Mouse (Mus musculus): Measurements from ENCODE around the gene Gmeb1. TPM values are rescaled to one million over a fixed set of nuclear protein-coding genes. Genes with fewer than 3 reads are reported as not detected.

Gene Gmeb1
- polyA plus RNA-seq, 1 experiment = 1.8 TPM

DNA sequence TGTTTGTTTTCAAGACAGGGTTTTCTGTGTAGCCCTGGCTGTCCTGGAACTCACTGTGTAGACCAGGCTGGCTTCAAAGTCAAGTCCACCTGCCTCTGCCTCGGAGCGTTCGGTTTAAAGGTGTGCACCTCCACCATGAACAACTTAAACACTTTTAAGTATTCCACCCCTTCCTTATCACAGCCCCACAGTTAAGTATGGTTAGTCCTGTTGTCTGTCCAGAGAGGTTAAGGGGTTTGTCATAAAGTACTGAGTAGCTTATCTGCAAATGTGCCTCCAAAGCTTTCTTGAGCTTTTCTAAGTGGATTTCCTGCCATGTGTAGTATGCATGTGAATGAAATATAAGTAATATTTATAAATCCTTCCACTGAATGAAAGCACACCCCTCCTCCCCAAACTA is 14.5 kb upstream of the Gmeb1 start:
- Histone ChIP-seq H3K27me3 (ENCODE audit: control insufficient read depth) (no peaks in the 10 kb centered on the region), H3K4me3 (replicated peaks) (peak overlapping the region; percentile 87), H3K4me1 (ENCODE audit: control insufficient read depth) (peaks cover 55% of the 10 kb centered on the region), H3K36me3 (ENCODE audit: control insufficient read depth) (peaks cover 43% of the 10 kb centered on the region), H3K9me3 (ENCODE audit: control insufficient read depth, low read length) (no peaks in the 10 kb centered on the region)
- TF ChIP-seq GATA1 (IDR thresholded peaks at IDR 0.05; ENCODE audit: low read length) (no peak), TAL1 (IDR thresholded peaks at IDR 0.05; ENCODE audit: low read length) (no peak)

DNA sequence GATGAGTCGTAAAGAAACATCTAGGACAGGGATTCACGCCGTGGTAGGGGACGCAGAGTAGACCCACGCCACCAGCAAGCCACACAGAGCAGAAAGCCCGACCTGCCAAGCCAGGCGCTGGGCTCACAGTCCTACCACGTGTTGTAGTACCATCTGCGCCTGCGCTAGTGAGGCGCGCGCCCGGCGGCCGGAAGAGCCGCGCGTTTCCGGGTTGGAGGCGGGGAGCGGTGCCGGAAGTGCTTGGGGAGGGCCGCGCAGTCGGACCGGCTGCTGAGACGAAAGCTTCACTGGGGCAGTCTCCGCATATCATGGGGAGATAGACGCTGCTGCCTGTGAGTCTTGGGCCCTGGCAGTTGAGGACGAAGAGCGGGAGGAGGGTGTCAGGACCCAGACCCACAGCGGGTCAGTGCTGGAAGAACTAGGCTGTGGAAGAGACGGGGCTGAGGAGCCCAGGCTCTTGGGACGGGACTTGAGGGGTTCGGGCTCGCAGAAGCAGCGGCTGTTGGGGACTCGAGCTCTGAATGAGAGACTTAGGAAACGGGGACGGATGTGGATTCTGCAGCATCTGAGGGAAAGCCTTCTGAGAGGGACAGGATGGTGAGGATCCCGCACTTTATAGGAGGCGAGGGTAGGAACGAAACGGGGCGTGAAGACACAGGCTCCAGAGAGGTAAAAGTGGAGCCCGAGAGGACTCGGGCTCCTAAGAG is 12.9 kb upstream of the Gmeb1 start, which contains the start of gene Taf12:
Taf12 (plus strand) TSS at position 220 of the 707 bp plus-strand sequence.
- Histone ChIP-seq H3K9me3 (ENCODE audit: control insufficient read depth, low read length) (no peaks in the 10 kb centered on the region), H3K36me3 (ENCODE audit: control insufficient read depth) (peaks cover 29% of the 10 kb centered on the region), H3K4me1 (ENCODE audit: control insufficient read depth) (peaks cover 69% of the 10 kb centered on the region), H3K4me3 (replicated peaks) (peak within 1 kb of the TSS; percentile 87), H3K27me3 (ENCODE audit: control insufficient read depth) (no peaks in the 10 kb centered on the region)
- no peak for TF ChIP-seq GATA1 (IDR thresholded peaks at IDR 0.05; ENCODE audit: low read length)
- no peak for TF ChIP-seq TAL1 (IDR thresholded peaks at IDR 0.05; ENCODE audit: low read length)

DNA sequence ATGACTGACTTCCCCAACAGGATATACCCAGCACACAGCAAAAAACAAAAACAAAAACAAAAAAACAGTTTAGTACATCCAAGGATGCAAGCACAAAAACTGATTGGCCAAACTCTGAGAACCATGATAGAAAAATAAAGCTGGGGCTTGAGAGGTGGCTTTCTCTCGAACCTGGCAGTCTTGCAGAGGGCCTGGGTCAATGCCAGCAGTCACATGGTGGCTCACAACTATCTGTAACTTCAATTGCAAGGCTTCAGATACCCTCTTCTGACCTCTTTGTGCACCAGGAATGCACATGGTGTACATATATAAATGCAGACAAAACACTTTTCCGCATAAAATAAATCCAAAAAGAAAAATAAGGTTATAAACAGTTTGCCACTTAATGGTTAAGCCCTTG is 11.8 kb upstream of the Gmeb1 start:
- Histone ChIP-seq H3K4me1 (ENCODE audit: control insufficient read depth) (peaks cover 74% of the 10 kb centered on the region), H3K27me3 (ENCODE audit: control insufficient read depth) (no peaks in the 10 kb centered on the region), H3K36me3 (ENCODE audit: control insufficient read depth) (peaks cover 19% of the 10 kb centered on the region), H3K4me3 (replicated peaks) (peak overlapping the region; percentile 87), H3K9me3 (ENCODE audit: control insufficient read depth, low read length) (no peaks in the 10 kb centered on the region)
- TF ChIP-seq GATA1 (IDR thresholded peaks at IDR 0.05; ENCODE audit: low read length) (no peak), TAL1 (IDR thresholded peaks at IDR 0.05; ENCODE audit: low read length) (no peak)

DNA sequence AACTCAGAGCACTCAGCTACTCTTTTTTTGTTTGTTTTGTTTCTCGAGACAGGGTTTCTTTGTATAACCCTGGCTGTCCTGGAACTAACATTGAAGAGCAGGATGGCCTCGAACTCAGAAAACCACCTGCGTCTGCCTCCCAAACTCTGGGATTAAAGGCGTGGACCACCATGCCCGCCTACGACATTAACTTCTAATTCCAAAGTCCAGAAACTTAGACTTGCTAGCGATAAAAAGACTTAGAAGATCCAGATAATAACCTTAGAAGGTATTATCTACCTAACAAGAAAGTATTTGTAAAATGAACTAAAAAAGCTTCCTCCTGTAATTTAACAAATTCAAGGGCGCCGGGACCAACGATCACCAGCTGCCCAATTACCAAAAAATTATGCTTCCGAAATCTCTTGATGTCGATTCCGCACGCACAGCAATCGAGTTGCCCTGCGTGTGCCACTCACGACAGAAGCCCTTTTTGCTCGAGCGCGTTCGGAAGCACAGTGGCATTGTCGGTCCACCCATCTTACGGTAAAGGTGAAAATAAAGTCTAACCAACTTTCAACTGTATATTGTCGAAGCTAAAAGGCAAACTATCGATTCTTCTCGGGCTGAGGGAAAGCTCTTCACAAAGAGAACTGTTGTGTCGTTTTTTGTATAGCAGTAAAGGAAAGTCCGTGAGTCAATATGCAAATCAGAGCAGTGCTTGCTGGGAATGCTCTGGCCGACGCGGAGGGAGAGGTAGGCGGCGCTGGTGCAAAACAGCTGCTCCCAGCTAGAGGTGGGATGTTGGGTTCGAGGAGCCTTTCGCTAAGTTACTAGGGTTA is 8.5 kb upstream of the Gmeb1 start:
- TF ChIP-seq TAL1 (IDR thresholded peaks at IDR 0.05; ENCODE audit: low read length) (no peak), GATA1 (IDR thresholded peaks at IDR 0.05; ENCODE audit: low read length) (no peak)
- H3K36me3 ChIP-seq (ENCODE audit: control insufficient read depth) = no peaks in the 10 kb centered on the region
- no peaks in the 10 kb centered on the region for H3K27me3 ChIP-seq (ENCODE audit: control insufficient read depth)
- peak overlapping the region; percentile 61 for H3K4me3 ChIP-seq (replicated peaks)
- no peaks in the 10 kb centered on the region for H3K9me3 ChIP-seq (ENCODE audit: control insufficient read depth, low read length)
- peaks cover 53% of the 10 kb centered on the region for H3K4me1 ChIP-seq (ENCODE audit: control insufficient read depth)

DNA sequence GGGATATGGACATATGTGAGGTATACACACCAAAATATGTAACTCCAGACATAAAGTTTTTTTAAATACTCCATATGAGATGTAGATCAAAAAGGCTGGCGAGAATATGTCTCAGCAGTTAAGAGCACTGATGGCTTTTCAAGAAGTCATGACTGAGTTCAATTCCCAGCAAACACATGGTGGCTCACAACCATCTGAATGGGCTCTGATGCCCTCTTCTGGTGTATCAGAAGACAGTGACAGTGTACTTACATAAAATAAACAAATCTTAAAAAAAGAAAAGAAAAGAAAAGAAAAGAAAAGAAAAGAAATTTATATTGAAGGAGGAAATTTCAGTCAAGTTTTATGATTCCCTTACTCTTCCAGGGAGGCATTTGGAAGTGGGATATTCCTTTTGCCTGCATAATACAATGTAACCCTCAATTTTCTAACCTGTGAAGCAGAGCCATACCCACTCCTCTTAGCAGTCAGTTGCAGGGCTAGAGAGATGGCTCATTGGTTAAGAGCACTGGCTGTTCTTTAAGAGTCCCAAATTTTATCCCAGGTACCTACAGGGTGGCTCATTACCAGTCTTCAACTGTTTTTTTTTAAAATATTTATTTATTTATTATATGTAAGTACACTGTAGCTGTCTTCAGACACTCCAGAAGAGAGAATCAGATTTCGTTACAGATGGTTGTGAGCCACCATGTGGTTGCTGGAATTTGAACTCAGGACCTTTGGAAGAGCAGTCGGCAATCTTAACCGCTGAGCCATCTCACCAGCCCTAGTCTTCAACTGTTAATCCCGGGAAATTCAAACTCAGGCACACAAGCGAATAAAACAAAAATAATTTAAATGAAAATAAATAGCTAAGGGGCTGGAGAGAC is 7.7 kb upstream of the Gmeb1 start:
- no peaks in the 10 kb centered on the region for H3K9me3 ChIP-seq (ENCODE audit: control insufficient read depth, low read length)
- no peaks in the 10 kb centered on the region for H3K36me3 ChIP-seq (ENCODE audit: control insufficient read depth)
- peaks cover 53% of the 10 kb centered on the region for H3K4me1 ChIP-seq (ENCODE audit: control insufficient read depth)
- no peaks in the 10 kb centered on the region for H3K27me3 ChIP-seq (ENCODE audit: control insufficient read depth)
- no peak overlapping the region for H3K4me3 ChIP-seq (replicated peaks)
- TF ChIP-seq TAL1 (IDR thresholded peaks at IDR 0.05; ENCODE audit: low read length) (no peak), GATA1 (IDR thresholded peaks at IDR 0.05; ENCODE audit: low read length) (no peak)

DNA sequence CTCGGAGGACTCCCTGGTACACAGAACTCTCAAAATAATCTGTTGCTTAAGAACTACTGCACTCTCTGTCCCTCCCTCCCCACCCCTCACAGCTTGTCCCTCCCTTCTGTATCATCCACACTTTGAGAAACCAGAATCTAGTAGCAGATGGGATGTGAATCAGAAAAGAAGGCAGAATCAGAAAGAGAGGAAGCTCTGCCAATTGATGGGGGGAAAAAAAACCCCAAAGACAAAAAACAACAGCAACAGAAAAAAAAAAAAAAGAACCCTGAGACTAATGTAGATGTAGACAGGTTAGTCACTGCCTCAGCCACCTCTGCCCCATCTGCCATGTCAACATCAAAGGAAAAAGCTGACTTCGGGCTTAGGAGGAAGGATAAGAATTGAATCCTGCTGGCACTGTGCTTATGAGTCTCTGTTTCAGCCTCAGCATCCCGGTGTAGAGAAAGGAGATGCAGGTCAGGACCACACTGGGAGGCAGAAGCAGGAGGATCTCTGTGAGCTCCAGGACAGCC is 5.5 kb upstream of the Gmeb1 start:
- no peaks in the 10 kb centered on the region for H3K36me3 ChIP-seq (ENCODE audit: control insufficient read depth)
- TF ChIP-seq TAL1 (IDR thresholded peaks at IDR 0.05; ENCODE audit: low read length) = no peak
- TF ChIP-seq GATA1 (IDR thresholded peaks at IDR 0.05; ENCODE audit: low read length) = no peak

DNA sequence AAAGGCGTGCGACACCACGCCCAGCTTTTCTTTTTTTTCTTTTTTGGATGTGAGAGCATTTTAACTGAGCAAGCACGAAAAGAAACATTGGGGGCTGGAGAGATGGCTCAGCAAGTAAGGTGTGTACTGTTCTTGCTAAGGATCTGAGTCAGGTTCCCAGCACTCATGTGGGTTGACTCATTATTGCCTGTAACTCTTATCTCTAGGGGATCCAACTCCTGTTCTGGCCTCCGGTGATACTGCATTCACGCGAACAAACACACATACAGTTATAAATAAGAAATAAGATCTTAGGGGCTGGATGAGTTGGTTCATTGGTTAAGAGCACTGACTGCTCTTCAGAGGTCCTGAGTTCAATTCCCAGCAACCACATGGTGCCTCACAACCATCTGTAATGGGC is 1.9 kb upstream of the Gmeb1 start:
- H3K9me3 ChIP-seq (ENCODE audit: control insufficient read depth, low read length) = no peaks in the 10 kb centered on the region

More for the DNA sequence above, 5.5 kb upstream of the Gmeb1 start:
- H3K4me1 ChIP-seq (ENCODE audit: control insufficient read depth) = peaks cover 48% of the 10 kb centered on the region
- no peaks in the 10 kb centered on the region for H3K27me3 ChIP-seq (ENCODE audit: control insufficient read depth)
- no peak overlapping the region for H3K4me3 ChIP-seq (replicated peaks)
- H3K9me3 ChIP-seq (ENCODE audit: control insufficient read depth, low read length) = no peaks in the 10 kb centered on the region

DNA sequence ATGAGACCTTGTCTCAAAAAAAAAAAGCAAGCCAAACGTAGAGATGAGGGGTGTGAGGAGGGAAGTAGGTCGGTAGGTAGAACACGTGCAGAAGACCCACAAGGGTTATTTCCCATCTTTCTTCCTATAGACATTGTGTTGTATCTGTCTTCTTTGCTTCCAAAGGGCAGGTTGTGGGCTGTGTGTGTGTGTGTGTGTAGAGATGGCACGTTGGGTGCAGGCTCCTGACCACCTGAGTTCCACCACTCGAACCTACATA is 885 bp upstream of the Gmeb1 start:
- peaks cover 17% of the 10 kb centered on the region for H3K36me3 ChIP-seq (ENCODE audit: control insufficient read depth)
- peaks cover 48% of the 10 kb centered on the region for H3K4me1 ChIP-seq (ENCODE audit: control insufficient read depth)
- H3K27me3 ChIP-seq (ENCODE audit: control insufficient read depth) = no peaks in the 10 kb centered on the region
- peak overlapping the region; percentile 76 for H3K4me3 ChIP-seq (replicated peaks)
- TF ChIP-seq GATA1 (IDR thresholded peaks at IDR 0.05; ENCODE audit: low read length) (no peak), TAL1 (IDR thresholded peaks at IDR 0.05; ENCODE audit: low read length) (no peak)
- no peaks in the 10 kb centered on the region for H3K9me3 ChIP-seq (ENCODE audit: control insufficient read depth, low read length)

More for the DNA sequence above, 1.9 kb upstream of the Gmeb1 start:
- no peaks in the 10 kb centered on the region for H3K27me3 ChIP-seq (ENCODE audit: control insufficient read depth)
- H3K4me3 ChIP-seq (replicated peaks) = no peak overlapping the region
- peaks cover 8% of the 10 kb centered on the region for H3K36me3 ChIP-seq (ENCODE audit: control insufficient read depth)
- peaks cover 46% of the 10 kb centered on the region for H3K4me1 ChIP-seq (ENCODE audit: control insufficient read depth)
- TF ChIP-seq TAL1 (IDR thresholded peaks at IDR 0.05; ENCODE audit: low read length) = no peak
- TF ChIP-seq GATA1 (IDR thresholded peaks at IDR 0.05; ENCODE audit: low read length) = no peak
